8 mouse cellular contexts compared by ENCODE assay signal in the genomic region with DNA sequence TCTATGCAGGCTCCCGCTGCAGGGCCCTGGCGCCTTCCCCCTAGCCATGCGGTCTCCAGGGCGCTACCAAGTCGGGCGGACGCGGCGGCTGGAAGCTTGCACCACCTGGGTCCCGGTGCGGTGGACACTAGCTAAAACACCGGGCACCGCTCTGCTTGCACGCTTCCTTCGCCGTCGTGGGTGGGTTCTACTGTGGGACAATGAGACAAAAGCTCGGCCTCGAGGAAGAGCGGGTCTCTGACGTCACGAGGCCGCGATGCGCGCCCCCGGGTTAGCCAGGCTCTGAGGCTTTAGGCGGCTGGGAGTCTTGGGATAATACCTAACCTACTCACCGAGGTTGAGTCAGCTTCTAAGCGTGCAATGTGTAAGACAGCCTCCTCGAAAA. TPM values are rescaled to one million over a fixed set of nuclear protein-coding genes. Genes with fewer than 3 reads are reported as not detected.
DNase-seq lines count a peak whose midpoint lies in the region; ATAC-seq lines count a peak whose summit lies in the region.

No protein-coding gene starts in this region.

- peak overlapping the region; percentile 92 for H3K9ac ChIP-seq in limb, embryonic 13.5 days
- peak overlapping the region; percentile 84 for H3K9ac ChIP-seq in midbrain, embryonic 14.5 days (replicated peaks; ENCODE audit: low read length)

- peaks cover 17% of the 10 kb centered on the region for H3K4me1 ChIP-seq in limb, embryonic 13.5 days
- peaks cover 8% of the 10 kb centered on the region for H3K4me1 ChIP-seq in midbrain, embryonic 14.5 days (ENCODE audit: control insufficient read depth, insufficient read depth, low read length)

- no peaks in the 10 kb centered on the region for H3K9me3 ChIP-seq in limb, embryonic 13.5 days
- H3K9me3 ChIP-seq in midbrain, embryonic 14.5 days (ENCODE audit: control insufficient read depth, low read length): no peaks in the 10 kb centered on the region

- peak; percentile 69 for ATAC-seq in limb, embryonic 13.5 days (ENCODE audit: low FRiP score, low read depth)
- ATAC-seq in midbrain, embryonic 14.5 days (ENCODE audit: low FRiP score, low TSS enrichment): peak; percentile 78

- under 1% methylated on average over 31 of the region's 31 CpGs for WGBS in limb, embryonic 13.5 days
- under 1% methylated on average over 31 of the region's 31 CpGs for WGBS in midbrain, embryonic 14.5 days

- H3K27ac ChIP-seq in limb, embryonic 13.5 days: peak overlapping the region; percentile 99
- peak overlapping the region; percentile 98 for H3K27ac ChIP-seq in midbrain, embryonic 14.5 days (replicated peaks; ENCODE audit: low read depth, low read length)

- H3K36me3 ChIP-seq in limb, embryonic 13.5 days: no peaks in the 10 kb centered on the region
- no peaks in the 10 kb centered on the region for H3K36me3 ChIP-seq in midbrain, embryonic 14.5 days (ENCODE audit: control insufficient read depth, insufficient read depth, low read length)

- peak; percentile 83 to 92 for DNase-seq in adrenal gland, adult (ENCODE audit: inconsistent age in 2 of 2, low spot score in 1 of 2)
- DNase-seq in adrenal gland, adult 2 months: no peak
- peak; percentile 86 for DNase-seq in cerebellum, postnatal 10 days
- peak; percentile 67 to 70 for DNase-seq in frontal cortex, postnatal 36 days (ENCODE audit: low spot score in 2 of 2)
- DNase-seq in kidney, adult 9 months: peak; percentile 67
- DNase-seq in midbrain, embryonic 14.5 days: peak; percentile 91
- DNase-seq in spleen, postnatal 4 days (ENCODE audit: low spot score in 2 of 2): peak; percentile 64 to 86

- H3K4me3 ChIP-seq in limb, embryonic 13.5 days: peak overlapping the region; percentile 90
- peak overlapping the region; percentile 85 for H3K4me3 ChIP-seq in midbrain, embryonic 14.5 days (replicated peaks; ENCODE audit: low read depth, low read length)

- H3K4me2 ChIP-seq in limb, embryonic 13.5 days (replicated peaks): peak overlapping the region; percentile 86
- peak overlapping the region; percentile 86 for H3K4me2 ChIP-seq in midbrain, embryonic 14.5 days (ENCODE audit: low read length)

- no peaks in the 10 kb centered on the region for H3K27me3 ChIP-seq in limb, embryonic 13.5 days
- H3K27me3 ChIP-seq in midbrain, embryonic 14.5 days (ENCODE audit: control insufficient read depth, insufficient read depth, low read length): no peaks in the 10 kb centered on the region

RNA-seq across cellular contexts. Expression of gene Smchd1, which starts 0.6 kb away (rescaled TPM):
- 10 to 100 TPM; 32.3 to 35.7 TPM for total RNA-seq in adrenal gland, adult 2 months (2021)
- polyA plus RNA-seq in adrenal gland, adult 2 months (2012; rRNA removed): 1.3 and 2.0 TPM in 2 replicates
- polyA plus RNA-seq in limb, embryonic 13.5 days (2015; fragmentation: Nextera tagmentation; extraction: Ambion mirVana): 72.3 and 81.5 TPM in 2 replicates
- polyA plus RNA-seq in midbrain, embryonic 14.5 days (2014; fragmentation: Nextera tagmentation; extraction: Ambion mirVana): 73.3 and 73.7 TPM in 2 replicates

RNA-seq across cellular contexts. Expression of gene Gm4707, which starts 16.0 kb away (rescaled TPM):
- total RNA-seq in adrenal gland, adult 2 months (2021): 1 to 10 TPM in 1 of 2 experiments, under 1 TPM in 1; 0.78 to 1.0 TPM
- 0.25 and 0.36 TPM in 2 replicates for polyA plus RNA-seq in adrenal gland, adult 2 months (2012; rRNA removed)
- 5.8 and 7.4 TPM in 2 replicates for polyA plus RNA-seq in limb, embryonic 13.5 days (2015; fragmentation: Nextera tagmentation; extraction: Ambion mirVana)
- 1.3 and 2.9 TPM in 2 replicates for polyA plus RNA-seq in midbrain, embryonic 14.5 days (2014; fragmentation: Nextera tagmentation; extraction: Ambion mirVana)

RNA-seq across cellular contexts. Expression of gene Ndc80, which starts 51.0 kb away (rescaled TPM):
- 1 to 10 TPM; 1.1 to 1.6 TPM for total RNA-seq in adrenal gland, adult 2 months (2021)
- not detected in 2 replicates for polyA plus RNA-seq in adrenal gland, adult 2 months (2012; rRNA removed)
- polyA plus RNA-seq in limb, embryonic 13.5 days (2015; fragmentation: Nextera tagmentation; extraction: Ambion mirVana): 45.6 and 46.6 TPM in 2 replicates
- polyA plus RNA-seq in midbrain, embryonic 14.5 days (2014; fragmentation: Nextera tagmentation; extraction: Ambion mirVana): 4.6 and 9.6 TPM in 2 replicates

Comparison
In these comparisons a context has a peak if more than half of its experiments do, and no peak if none do; other contexts are left out.
1. RNA of gene Smchd1, which starts 0.6 kb away (polyA plus RNA-seq): 73.3 to 73.7 TPM in midbrain, embryonic 14.5 days and 72.3 to 81.5 TPM in limb, embryonic 13.5 days; 1.3 to 2.0 TPM in adrenal gland, adult 2 months; every median in the first group is over 10 times any median in the second.